Mouse (Mus musculus) MEL (cell line): ENCODE data around the gene Fam149a. TPM values are rescaled to one million over a fixed set of nuclear protein-coding genes. Genes with fewer than 3 reads are reported as not detected.

Source experiments
- DNase-seq: peaks from one replicate; pipeline ENCODE4 v3.0.0; 2011; ENCODE audit warnings: low read depth, low spot score
- H3K27ac ChIP-seq: 2 replicates; pipeline ENCODE4 v1.5.1; 2012; ENCODE audit warnings: low read depth, mild to moderate bottlenecking, control low read depth, low read length, moderate library complexity; ENCODE audit not compliant: control insufficient read depth
- H3K27me3 ChIP-seq, 2 experiments: fragments of 150-350 bp in 1 of 2; sonication (generic) in 1 of 2; 2 replicates each; pipeline ENCODE4 v1.6.1; 2012; ENCODE audit warnings: low read length in 2 of 2, mild to moderate bottlenecking in 2 of 2, improper control_type of control experiment in 1 of 2, moderate library complexity in 1 of 2; ENCODE audit not compliant: insufficient read depth in 2 of 2, control insufficient read depth in 1 of 2
- H3K36me3 ChIP-seq, 2 experiments: 2 replicates each; pipeline ENCODE4 v1.6.1; 2012 to 2014; ENCODE audit warnings: low read length in 2 of 2, improper control_type of control experiment in 1 of 2, inconsistent platforms in 1 of 2, mild to moderate bottlenecking in 1 of 2; ENCODE audit not compliant: insufficient read depth in 2 of 2, control insufficient read depth in 1 of 2
- H3K4me1 ChIP-seq, 2 experiments: fragments of 150-350 bp in 1 of 2; sonication (generic) in 1 of 2; 2 replicates each; pipeline ENCODE4 v1.6.1; 2012; ENCODE audit warnings: low read length in 2 of 2, improper control_type of control experiment in 1 of 2, mild to moderate bottlenecking in 1 of 2; ENCODE audit not compliant: insufficient read depth in 2 of 2, control insufficient read depth in 1 of 2
- H3K4me3 ChIP-seq, 2 experiments: fragments of 150-350 bp in 1 of 2; sonication (generic) in 1 of 2; 2 replicates each; pipeline ENCODE4 v1.5.1; 2012; ENCODE audit warnings: low read depth in 2 of 2, low read length in 2 of 2, mild to moderate bottlenecking in 2 of 2, moderate library complexity in 2 of 2, control low read depth in 1 of 2, improper control_type of control experiment in 1 of 2; ENCODE audit not compliant: control insufficient read depth in 1 of 2, insufficient read depth in 1 of 2
- H3K79me2 ChIP-seq: 2 replicates; pipeline ENCODE4 v1.6.1; 2012; ENCODE audit warnings: mild to moderate bottlenecking, low read length, moderate library complexity; ENCODE audit not compliant: control insufficient read depth, poor library complexity, insufficient read depth
- H3K9ac ChIP-seq: 2 replicates; pipeline ENCODE4 v1.6.1; 2012; ENCODE audit warnings: low read depth, mild to moderate bottlenecking, control low read depth, low read length, moderate library complexity; ENCODE audit not compliant: control insufficient read depth, poor library complexity, severe bottlenecking
- H3K9me3 ChIP-seq: fragments of 150-350 bp; sonication (generic); replicated peaks from 2 replicates; pipeline ENCODE4 v1.6.1; 2012; ENCODE audit warnings: mild to moderate bottlenecking, low read length, improper control_type of control experiment, moderate library complexity; ENCODE audit not compliant: insufficient read depth
- ETS1 ChIP-seq: IDR thresholded peaks from 2 replicates; pipeline ENCODE4 v1.6.1; 2012; ENCODE audit warnings: low read depth, mild to moderate bottlenecking, inconsistent platforms, low read length, improper control_type of control experiment, moderate library complexity
- GABPA ChIP-seq: IDR thresholded peaks from 2 replicates; pipeline ENCODE4 v1.6.1; 2012; ENCODE audit warnings: low read depth, mild to moderate bottlenecking, inconsistent platforms, low read length, improper control_type of control experiment, moderate library complexity
- GATA1 ChIP-seq: IDR thresholded peaks from 2 replicates; pipeline ENCODE4 v1.6.1; 2011; ENCODE audit warnings: low read depth, low read length, improper control_type of control experiment
- MAFK ChIP-seq: IDR thresholded peaks from 2 replicates; pipeline ENCODE4 v1.6.1; 2011; ENCODE audit warnings: low read depth, mild to moderate bottlenecking, low read length, improper control_type of control experiment, borderline replicate concordance
- MAX ChIP-seq: IDR thresholded peaks from 2 replicates; pipeline ENCODE4 v1.6.1; 2011; ENCODE audit warnings: low read length, improper control_type of control experiment
- MEF2A ChIP-seq: IDR thresholded peaks from 2 replicates; pipeline ENCODE4 v1.6.1; 2014; ENCODE audit warnings: low read depth, mild to moderate bottlenecking, inconsistent platforms, low read length, improper control_type of control experiment; ENCODE audit not compliant: poor library complexity, insufficient replicate concordance, severe bottlenecking; ENCODE audit errors: extremely low read depth
- NELFE ChIP-seq: IDR thresholded peaks from 2 replicates; pipeline ENCODE4 v1.6.1; 2011; ENCODE audit warnings: low read depth, low read length, improper control_type of control experiment
- NRF1 ChIP-seq: IDR thresholded peaks from 2 replicates; pipeline ENCODE4 v1.6.1; 2014; ENCODE audit warnings: low read depth, mild to moderate bottlenecking, inconsistent platforms, low read length, improper control_type of control experiment, moderate library complexity; ENCODE audit not compliant: poor library complexity, insufficient read depth, severe bottlenecking
- POLR2A ChIP-seq, 2 experiments: IDR thresholded peaks; 2 replicates each; pipeline ENCODE4 v1.6.1; 2011 to 2012; ENCODE audit warnings: low read length in 2 of 2, mild to moderate bottlenecking in 2 of 2, control low read depth in 1 of 2, improper control_type of control experiment in 1 of 2, low read depth in 1 of 2, moderate library complexity in 1 of 2; ENCODE audit not compliant: control insufficient read depth in 1 of 2, insufficient read depth in 1 of 2, poor library complexity in 1 of 2
- POLR2AphosphoS2 ChIP-seq: IDR thresholded peaks from 2 replicates; pipeline ENCODE4 v1.6.1; 2011; ENCODE audit warnings: low read length, improper control_type of control experiment
- SMC3 ChIP-seq: IDR thresholded peaks from 2 replicates; pipeline ENCODE4 v1.6.1; 2011; ENCODE audit warnings: low read depth, low read length, improper control_type of control experiment
- TBP ChIP-seq: IDR thresholded peaks from 2 replicates; pipeline ENCODE4 v1.8.0; 2011; ENCODE audit warnings: low read depth, low read length, improper control_type of control experiment
- UBTF ChIP-seq: IDR thresholded peaks from 2 replicates; pipeline ENCODE4 v1.6.1; 2012; ENCODE audit warnings: low read depth, mild to moderate bottlenecking, inconsistent platforms, low read length, improper control_type of control experiment, moderate library complexity, borderline replicate concordance; ENCODE audit not compliant: insufficient read depth
- USF1 ChIP-seq: IDR thresholded peaks from 2 replicates; pipeline ENCODE4 v1.6.1; 2014; ENCODE audit warnings: low read depth, mild to moderate bottlenecking, inconsistent platforms, low read length, improper control_type of control experiment, moderate library complexity
- ZC3H11A ChIP-seq: IDR thresholded peaks from 2 replicates; pipeline ENCODE4 v1.6.1; 2012; ENCODE audit warnings: low read depth, mild to moderate bottlenecking, inconsistent platforms, low read length, improper control_type of control experiment
- polyA plus RNA-seq, 2 experiments: library from polyadenylated mRNA; stranded (reverse) in 1 of 2; unstranded in 1 of 2; fragments of >175 nt in 1 of 2; fragments of >200 nt in 1 of 2; gene quantifications; 2 replicates each; pipeline versions ENCODE4 v1.2.1 to v1.2.4; 2012; ENCODE audit warnings: low replicate concordance in 2 of 2, low read depth in 1 of 2; ENCODE audit not compliant: insufficient read length in 2 of 2, insufficient read depth in 1 of 2, missing spikeins in 1 of 2
- total RNA-seq: library from RNA; depleted of rRNA; stranded (reverse); fragments of 300-350 nt; gene quantifications from 2 replicates; pipeline ENCODE4 v1.2.3, GENCODE M21; 2012

The Fam149a gene
- total and polyA plus RNA-seq, 3 experiments, result not detected

GRCm38 (mm10) chr8:45320930-45321329 lies 61.2 kb downstream of the Fam149a start:
- no peak for DNase-seq
- H3K36me3 ChIP-seq, result no peaks in the 10 kb centered on the region
- H3K79me2 ChIP-seq, result no peaks in the 10 kb centered on the region
- H3K9ac ChIP-seq, result no peak overlapping the region
- H3K4me1 ChIP-seq, result no peaks in the 10 kb centered on the region
- TF ChIP-seq ZC3H11A, result no peak
- TF ChIP-seq POLR2AphosphoS2, result no peak
- no peak for TF ChIP-seq GABPA
- TF ChIP-seq MAX, result no peak
- TF ChIP-seq MEF2A, result no peak
- no peak for TF ChIP-seq SMC3
- H3K9me3 ChIP-seq, result no peaks in the 10 kb centered on the region
- H3K27me3 ChIP-seq, result no peaks in the 10 kb centered on the region
- no peak overlapping the region for H3K27ac ChIP-seq
- H3K4me3 ChIP-seq, result no peak overlapping the region

- H3K36me3 ChIP-seq, result no peaks in the 10 kb centered on the region
- H3K27ac ChIP-seq, result no peak overlapping the region
- no peaks in the 10 kb centered on the region for H3K79me2 ChIP-seq
- H3K4me1 ChIP-seq, result no peaks in the 10 kb centered on the region
- H3K27me3 ChIP-seq, result no peaks in the 10 kb centered on the region
- H3K9me3 ChIP-seq, result no peaks in the 10 kb centered on the region
- TF ChIP-seq NRF1, result no peak
- no peak overlapping the region for H3K9ac ChIP-seq
- H3K4me3 ChIP-seq, result no peak overlapping the region
- DNase-seq, result no peak
Measured at GRCm38 (mm10) chr8:45310967-45311366, 71.1 kb downstream of the Fam149a start.

- no peak for DNase-seq
- Histone ChIP-seq H3K9me3 (no peaks in the 10 kb centered on the region), H3K27ac (no peak within 1 kb of the TSS), H3K4me1 (no peaks in the 10 kb centered on the region), H3K4me3 (no peak within 1 kb of the TSS), H3K36me3 (no peaks in the 10 kb centered on the region), H3K27me3 (no peaks in the 10 kb centered on the region), H3K9ac (no peak within 1 kb of the TSS), H3K79me2 (no peaks in the 10 kb centered on the region)
- TF ChIP-seq UBTF, result no peak
Measured at GRCm38 (mm10) chr8:45308366-45308765, 73.7 kb downstream of the Fam149a start, which contains the start of gene Gm45753. Gene Gm45753 (minus strand): TSS chr8:45308466.

- no peaks in the 10 kb centered on the region for H3K79me2 ChIP-seq
- no peak overlapping the region for H3K27ac ChIP-seq
- H3K9ac ChIP-seq, result no peak overlapping the region
- no peaks in the 10 kb centered on the region for H3K9me3 ChIP-seq
- no peaks in the 10 kb centered on the region for H3K27me3 ChIP-seq
- TF ChIP-seq TBP, result no peak
- TF ChIP-seq POLR2A (IDR thresholded peaks at IDR 0.05; ENCODE audit: control insufficient read depth in 1 of 2, insufficient read depth in 1 of 2, low read depth in 1 of 2, low read length in 2 of 2, poor library complexity in 1 of 2), result no peak
- no peak for TF ChIP-seq GATA1
- TF ChIP-seq MAFK, result no peak
- no peak for TF ChIP-seq ETS1
- TF ChIP-seq USF1, result no peak
- no peak for TF ChIP-seq NRF1
- no peak for TF ChIP-seq NELFE
- TF ChIP-seq GABPA, result no peak
- H3K4me3 ChIP-seq, result no peak overlapping the region
- DNase-seq, result no peak
- no peaks in the 10 kb centered on the region for H3K36me3 ChIP-seq
- no peaks in the 10 kb centered on the region for H3K4me1 ChIP-seq
Measured at GRCm38 (mm10) chr8:45305479-45305878, 76.6 kb downstream of the Fam149a start.
